Mouse (Mus musculus) ovary, adult 18-20 months (tissue): ENCODE data around the gene Adamts3.

Experiments used
- DNase-seq: peaks from one replicate; pipeline ENCODE4 v3.0.0; 2022; ENCODE audit warnings: low spot score, mixed read lengths

The Adamts3 gene

GRCm38 (mm10) chr5:89816610-89817009 is 66.5 kb downstream of the Adamts3 start:
- DNase-seq: no peak

GRCm38 (mm10) chr5:89814552-89814951 is 68.6 kb downstream of the Adamts3 start:
- DNase-seq: no peak

- DNase-seq: no peak
These were observed 82.8 kb downstream of the Adamts3 start for GRCm38 (mm10) chr5:89800181-89800816.

GRCm38 (mm10) chr5:89793706-89794105 is 89.4 kb downstream of the Adamts3 start:
- DNase-seq: no peak

GRCm38 (mm10) chr5:89784635-89785034 is 98.5 kb downstream of the Adamts3 start:
- no peak for DNase-seq

- DNase-seq: no peak
These were observed 103.3 kb downstream of the Adamts3 start for GRCm38 (mm10) chr5:89779823-89780222.

GRCm38 (mm10) chr5:89778610-89779009 is 104.5 kb downstream of the Adamts3 start:
- no peak for DNase-seq

- DNase-seq: no peak
These were observed 105.7 kb downstream of the Adamts3 start for GRCm38 (mm10) chr5:89777411-89777810.

- no peak for DNase-seq
These were observed 112.3 kb downstream of the Adamts3 start for GRCm38 (mm10) chr5:89770655-89771355.

GRCm38 (mm10) chr5:89763189-89764187 is 119.6 kb downstream of the Adamts3 start:
- DNase-seq: no peak

GRCm38 (mm10) chr5:89760368-89760767 is 122.8 kb downstream of the Adamts3 start:
- DNase-seq: no peak

GRCm38 (mm10) chr5:89751836-89752235 is 131.3 kb downstream of the Adamts3 start:
- no peak for DNase-seq

GRCm38 (mm10) chr5:89748185-89748884 is 134.8 kb downstream of the Adamts3 start:
- no peak for DNase-seq

- DNase-seq: no peak
These were observed 135.9 kb downstream of the Adamts3 start for GRCm38 (mm10) chr5:89747149-89747659.

GRCm38 (mm10) chr5:89745112-89745511 is 138.0 kb downstream of the Adamts3 start:
- DNase-seq: no peak

GRCm38 (mm10) chr5:89734759-89735158 is 148.4 kb downstream of the Adamts3 start:
- no peak for DNase-seq

GRCm38 (mm10) chr5:89730411-89730810 is 152.7 kb downstream of the Adamts3 start:
- DNase-seq: no peak

- no peak for DNase-seq
These were observed 155.0 kb downstream of the Adamts3 start for GRCm38 (mm10) chr5:89728117-89728516.

- DNase-seq: no peak
These were observed 155.6 kb downstream of the Adamts3 start for GRCm38 (mm10) chr5:89727497-89728057.

GRCm38 (mm10) chr5:89714552-89714951 is 168.6 kb downstream of the Adamts3 start:
- DNase-seq: no peak
